Mouse (Mus musculus) layer of hippocampus, postnatal 10 days (tissue): Measurements from ENCODE around the gene Ankrd40. TPM values are rescaled to one million over a fixed set of nuclear protein-coding genes. Genes with fewer than 3 reads are reported as not detected.

Experiments
- DNase-seq, 2 experiments: peaks; one replicate each; pipeline ENCODE4 v3.0.0; 2021; ENCODE audit warnings: low spot score in 2 of 2
- total RNA-seq, 2 experiments: library from RNA; stranded (reverse); gene quantifications; 2 replicates each; pipeline ENCODE4 v1.2.3; 2021

Ankrd40 gene
- total RNA-seq, 2 experiments from 2014 or later = 74.1 to 83.6 TPM

GRCm38 (mm10) chr11:94350337-94350736 is 22.5 kb downstream of the Ankrd40 start:
- no peak for DNase-seq

DNA sequence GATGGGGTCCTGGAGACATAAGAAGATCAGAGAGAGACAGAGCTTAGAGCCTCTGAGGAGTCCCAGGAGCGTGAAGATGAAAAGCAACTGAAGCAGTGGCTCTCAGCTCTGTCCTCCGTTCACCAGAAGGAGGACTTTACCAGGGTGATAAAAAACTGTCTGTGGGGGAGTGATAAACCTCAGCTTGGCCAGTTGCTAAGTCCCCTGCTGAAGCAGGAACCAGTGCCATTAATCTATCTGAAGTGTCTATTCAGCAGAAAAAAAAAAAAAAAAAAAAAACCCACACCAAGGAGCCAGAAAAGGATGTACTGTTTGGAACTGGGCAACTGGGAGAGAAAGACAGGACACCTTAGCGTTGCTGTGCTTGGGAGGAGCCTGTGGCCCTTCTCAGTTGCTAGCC is 23.3 kb downstream of the Ankrd40 start:
- no peak for DNase-seq

DNA sequence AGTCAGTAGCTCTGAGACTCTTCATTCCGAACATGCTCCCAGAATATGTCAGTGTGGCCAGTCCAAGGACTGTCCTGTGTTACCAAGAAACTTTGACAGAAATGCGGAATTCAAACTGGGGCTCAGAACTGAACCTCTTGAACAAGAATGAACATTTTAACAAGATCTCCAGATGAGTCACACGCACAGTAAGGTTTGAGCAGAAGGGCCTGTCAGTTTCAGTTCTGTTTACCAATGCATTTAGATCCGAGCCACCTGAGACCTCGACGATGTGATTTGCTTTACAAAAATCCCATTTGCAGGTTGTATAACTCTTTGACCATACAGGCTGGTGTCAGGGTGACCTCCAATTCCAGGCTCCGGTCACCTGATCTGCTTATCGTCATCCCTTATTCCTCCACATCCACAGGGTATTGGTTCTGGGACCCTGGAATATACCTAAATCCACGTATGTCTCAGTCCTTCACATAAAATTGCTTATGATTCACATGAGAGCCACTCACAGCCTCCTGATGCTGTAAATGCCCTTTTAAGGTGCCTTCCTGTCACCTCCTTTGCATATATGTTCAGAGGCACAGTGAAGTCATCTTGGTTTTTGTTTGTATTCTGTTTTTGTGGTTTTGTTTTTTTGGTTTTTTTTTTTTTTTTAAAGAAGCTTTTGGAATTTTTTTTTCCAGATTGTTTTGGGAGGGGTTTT is 27.9 kb downstream of the Ankrd40 start:
- no peak for DNase-seq

DNA sequence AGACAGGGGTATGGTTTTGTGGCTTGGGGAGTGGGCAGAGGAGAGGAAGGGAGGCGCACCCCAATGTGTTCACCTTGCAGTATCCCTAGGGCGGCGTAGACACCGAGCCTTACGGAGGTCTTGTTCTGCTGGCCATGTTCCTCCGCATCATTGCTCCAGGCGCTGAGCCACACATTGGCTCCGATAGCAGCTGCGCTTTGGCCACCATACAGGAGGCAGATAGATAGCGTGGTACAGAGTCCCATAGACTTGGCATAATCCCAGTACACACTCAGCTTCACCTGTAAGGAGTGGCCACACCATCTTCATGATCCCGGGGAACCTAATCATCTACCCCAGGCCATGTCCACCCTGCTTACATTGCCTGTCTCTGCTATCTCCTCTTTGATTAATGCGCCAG is 31.4 kb downstream of the Ankrd40 start:
- no peak for DNase-seq

- no peak for DNase-seq
Observed at GRCm38 (mm10) chr11:94361166-94361870, 33.5 kb downstream of the Ankrd40 start.

DNA sequence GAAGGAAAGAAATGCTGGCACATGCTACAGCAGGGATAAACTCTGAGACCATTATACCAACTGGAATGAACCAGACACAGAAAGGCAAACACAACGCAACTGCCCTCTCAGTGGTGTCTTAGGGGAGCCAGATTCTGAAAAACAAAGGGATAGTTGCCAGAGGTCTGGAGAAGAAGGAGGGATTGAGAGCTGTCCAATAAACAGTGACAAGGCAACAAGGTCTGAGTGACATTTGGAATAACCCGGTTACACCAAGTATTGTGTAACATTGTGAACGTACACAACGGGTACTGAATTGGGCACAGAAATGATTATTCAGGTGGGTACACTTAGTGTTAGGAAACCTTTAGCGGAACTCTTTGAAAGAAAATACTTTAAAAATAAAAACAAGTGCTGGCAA is 34.3 kb downstream of the Ankrd40 start:
- no peak for DNase-seq

DNA sequence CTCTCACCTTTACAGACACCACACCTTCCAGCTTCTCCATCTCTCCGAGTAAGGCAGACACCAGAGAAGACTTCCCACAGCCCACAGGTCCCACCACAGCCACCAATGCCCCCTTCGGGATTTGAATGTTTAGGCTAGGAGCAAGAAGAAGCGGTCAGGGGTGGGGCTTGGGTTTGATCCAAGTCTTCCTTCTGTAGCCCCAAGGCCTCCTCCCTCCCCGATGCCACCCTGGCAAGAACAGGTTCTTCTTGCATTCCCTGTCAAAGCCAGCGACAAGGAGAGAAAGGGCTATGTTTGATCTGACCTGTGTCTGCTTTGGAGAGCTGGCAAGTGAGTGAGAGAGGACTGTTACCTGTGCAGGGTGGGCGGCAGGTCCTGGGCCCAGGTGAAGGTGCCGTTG is 35.9 kb downstream of the Ankrd40 start:
- DNase-seq = no peak

DNA sequence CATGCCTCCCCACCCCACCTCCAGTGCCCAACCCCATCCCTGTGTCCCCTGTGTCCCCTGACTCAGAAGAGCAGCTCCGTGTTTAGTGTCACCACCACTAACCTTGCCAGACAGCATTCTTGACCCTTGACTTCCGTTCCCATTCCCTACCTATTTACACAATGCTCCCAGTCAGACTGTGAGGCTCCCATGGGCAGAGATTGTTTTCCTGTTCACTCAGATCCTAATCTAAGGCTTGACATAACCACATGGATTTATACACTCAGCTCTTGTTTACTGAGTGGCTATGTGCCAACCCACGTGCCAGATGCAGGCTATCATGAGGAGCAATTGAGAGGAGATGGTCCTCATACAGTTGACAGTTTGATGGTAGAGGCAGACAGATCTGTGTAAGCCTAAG is 37.5 kb downstream of the Ankrd40 start:
- no peak for DNase-seq

DNA sequence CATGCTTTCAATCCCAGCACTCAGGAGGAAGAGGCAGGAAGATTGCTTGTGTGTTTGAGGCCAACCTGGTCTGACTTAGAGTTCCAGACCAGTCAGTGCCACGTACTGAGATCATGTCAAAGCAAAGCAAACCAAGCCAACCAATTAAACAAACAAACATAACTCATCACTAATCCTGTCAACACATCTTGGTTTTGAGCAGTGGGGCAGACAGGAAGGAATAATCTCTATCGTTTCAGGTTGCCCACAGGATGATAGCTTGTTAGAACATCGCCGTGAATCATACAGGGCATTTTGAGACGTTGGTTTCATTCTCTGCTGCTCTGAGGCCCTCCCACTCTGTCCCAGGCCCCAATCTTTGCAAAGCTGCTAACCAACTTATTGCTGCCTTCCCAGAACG is 42.2 kb downstream of the Ankrd40 start:
- no peak for DNase-seq

- no peak for DNase-seq
Observed at GRCm38 (mm10) chr11:94370809-94371208, 43.0 kb downstream of the Ankrd40 start.

GRCm38 (mm10) chr11:94374276-94374948 is 46.6 kb downstream of the Ankrd40 start:
- DNase-seq = no peak

DNA sequence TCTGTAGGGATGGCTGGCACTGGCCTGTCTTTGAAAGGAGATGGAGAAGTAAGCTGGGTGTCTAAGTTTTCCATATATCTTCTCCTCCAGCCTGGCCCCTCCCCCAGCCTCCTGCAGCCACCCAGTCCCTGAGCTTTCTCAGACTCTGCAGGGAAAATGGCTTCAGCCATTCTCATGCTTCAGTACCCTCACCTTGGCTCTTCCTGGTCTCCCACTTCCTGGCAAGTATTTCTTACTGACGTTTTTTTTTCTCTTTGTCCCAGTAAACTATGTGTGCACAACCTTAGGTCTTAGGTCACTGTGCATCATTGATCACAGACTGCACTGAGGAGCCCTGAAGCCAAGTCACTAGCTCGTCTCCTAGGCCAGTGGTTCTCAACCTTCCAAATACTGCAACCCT is 51.3 kb downstream of the Ankrd40 start:
- no peak for DNase-seq

DNA sequence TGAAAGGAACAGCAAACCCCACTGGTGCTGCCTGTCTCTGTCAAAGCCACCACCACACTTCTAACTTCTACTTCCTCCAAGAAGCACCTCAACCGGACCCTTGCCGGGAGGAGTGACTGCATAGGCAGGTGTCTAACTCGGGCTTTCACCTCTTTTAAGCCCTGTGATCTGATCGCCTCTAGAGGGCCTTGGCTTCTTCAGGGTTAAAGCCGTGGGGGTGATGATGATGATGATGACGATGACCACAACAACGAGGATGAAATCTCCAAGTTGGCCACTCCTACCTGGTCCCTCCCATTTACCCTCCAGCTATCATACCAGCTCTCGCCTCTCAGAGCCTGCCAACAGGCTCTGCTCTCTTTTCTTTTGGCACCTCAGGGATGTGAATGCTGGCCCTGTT is 51.9 kb downstream of the Ankrd40 start:
- DNase-seq = no peak

GRCm38 (mm10) chr11:94385977-94386771 is 58.4 kb downstream of the Ankrd40 start:
- peak; percentile 19 to 33 for DNase-seq

GRCm38 (mm10) chr11:94387756-94388155 is 60.0 kb downstream of the Ankrd40 start:
- DNase-seq = no peak

GRCm38 (mm10) chr11:94389021-94389420 is 61.2 kb downstream of the Ankrd40 start:
- DNase-seq = no peak

DNA sequence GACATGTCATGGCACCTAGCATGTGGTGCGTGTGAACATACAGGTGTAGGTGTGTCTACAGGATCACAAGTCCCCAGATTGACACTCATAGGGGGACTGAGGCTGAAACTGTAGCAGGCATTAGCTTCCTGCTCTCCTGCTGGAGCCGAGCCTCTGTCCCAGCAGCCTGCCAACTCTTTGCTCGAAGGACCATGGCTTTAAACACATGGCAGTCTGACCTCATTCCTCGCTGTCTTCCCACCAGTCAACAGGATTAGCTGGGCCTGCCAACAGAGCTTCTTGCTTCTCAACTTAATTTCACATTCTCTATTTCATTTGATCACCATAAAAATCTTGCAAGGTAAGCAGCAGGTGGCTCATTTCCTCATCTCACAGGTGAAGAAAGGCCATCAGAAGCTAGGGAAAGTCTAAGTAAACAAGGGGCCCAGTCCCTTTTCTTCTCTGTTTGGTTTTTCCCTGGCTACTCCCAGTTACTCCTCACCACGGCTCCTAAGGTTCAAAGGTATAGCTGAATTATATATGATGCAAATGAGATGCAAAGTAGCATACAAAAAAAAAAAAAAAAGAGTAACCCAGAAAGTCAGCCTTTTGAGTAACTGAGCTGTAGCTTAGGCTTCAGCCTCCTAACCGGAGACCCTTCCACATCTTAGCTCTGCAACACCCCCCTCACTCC is 62.1 kb downstream of the Ankrd40 start:
- DNase-seq = no peak

DNA sequence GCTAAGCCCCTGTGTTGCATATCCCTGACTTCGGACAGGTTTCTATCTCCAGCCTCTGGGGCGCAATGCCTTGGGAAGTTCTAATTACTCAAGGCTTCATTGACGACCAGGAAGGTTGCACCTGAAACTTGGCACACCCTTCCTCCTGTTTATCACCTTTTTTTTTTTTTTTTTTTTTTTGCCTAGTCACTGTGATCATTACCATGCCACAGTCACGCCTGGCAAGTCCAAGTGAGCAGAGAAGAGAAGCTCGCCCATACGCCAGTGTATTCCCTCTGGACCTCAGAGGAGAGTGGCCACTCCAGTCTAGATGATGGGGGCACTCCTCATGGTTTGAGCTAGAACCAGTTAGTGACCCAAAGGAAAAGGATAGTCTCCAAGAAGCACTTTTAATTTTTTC is 63.0 kb downstream of the Ankrd40 start:
- no peak for DNase-seq
